Mouse (Mus musculus) c-Kit-positive CD71-positive TER-119-positive erythroid progenitor cells, embryonic 14.5 days (primary cell): ENCODE measurements around the gene Slc25a39.
"Not testable (repeated sequence)": the region's sequence is repeated elsewhere in the genome, so short reads cannot be mapped to it uniquely, and the experiment has no call there.

Source experiments
- DNase-seq: peaks from one replicate; pipeline ENCODE4 v3.0.0-alpha.2; 2013; ENCODE audit warnings: low spot score

Slc25a39 gene

GRCm38 (mm10) chr11:102411061-102411460 is 3.3 kb upstream of the Slc25a39 start:
- DNase-seq, result no peak

GRCm38 (mm10) chr11:102410345-102410744 is 2.6 kb upstream of the Slc25a39 start:
- DNase-seq, result not testable (repeated sequence)

DNA sequence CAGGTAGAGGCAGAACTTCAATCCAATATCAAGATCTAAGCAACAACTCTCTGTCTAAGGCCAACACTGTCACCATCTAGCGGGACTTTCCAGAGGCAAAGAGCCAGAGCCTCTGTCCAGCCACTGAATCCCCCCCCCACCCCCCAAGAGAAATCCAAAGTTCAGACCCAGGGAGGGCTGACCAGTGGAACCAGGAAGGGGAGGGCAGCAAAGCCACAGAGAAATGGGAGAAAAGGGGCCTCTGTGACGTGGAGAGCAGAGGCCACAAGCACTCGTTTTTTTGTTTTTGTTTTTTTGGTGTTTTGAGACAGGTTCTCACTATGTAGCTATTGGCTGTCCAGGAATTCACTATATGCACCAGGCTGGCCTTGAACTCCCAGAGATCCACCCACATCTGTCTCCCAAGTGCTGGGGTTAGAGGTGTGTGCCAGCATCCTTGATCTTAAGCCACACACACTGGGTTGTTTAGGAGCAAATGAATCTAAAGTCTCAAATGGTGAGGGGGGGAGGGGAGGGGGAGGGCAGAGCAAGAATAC is 2.1 kb upstream of the Slc25a39 start:
- no peak for DNase-seq

DNA sequence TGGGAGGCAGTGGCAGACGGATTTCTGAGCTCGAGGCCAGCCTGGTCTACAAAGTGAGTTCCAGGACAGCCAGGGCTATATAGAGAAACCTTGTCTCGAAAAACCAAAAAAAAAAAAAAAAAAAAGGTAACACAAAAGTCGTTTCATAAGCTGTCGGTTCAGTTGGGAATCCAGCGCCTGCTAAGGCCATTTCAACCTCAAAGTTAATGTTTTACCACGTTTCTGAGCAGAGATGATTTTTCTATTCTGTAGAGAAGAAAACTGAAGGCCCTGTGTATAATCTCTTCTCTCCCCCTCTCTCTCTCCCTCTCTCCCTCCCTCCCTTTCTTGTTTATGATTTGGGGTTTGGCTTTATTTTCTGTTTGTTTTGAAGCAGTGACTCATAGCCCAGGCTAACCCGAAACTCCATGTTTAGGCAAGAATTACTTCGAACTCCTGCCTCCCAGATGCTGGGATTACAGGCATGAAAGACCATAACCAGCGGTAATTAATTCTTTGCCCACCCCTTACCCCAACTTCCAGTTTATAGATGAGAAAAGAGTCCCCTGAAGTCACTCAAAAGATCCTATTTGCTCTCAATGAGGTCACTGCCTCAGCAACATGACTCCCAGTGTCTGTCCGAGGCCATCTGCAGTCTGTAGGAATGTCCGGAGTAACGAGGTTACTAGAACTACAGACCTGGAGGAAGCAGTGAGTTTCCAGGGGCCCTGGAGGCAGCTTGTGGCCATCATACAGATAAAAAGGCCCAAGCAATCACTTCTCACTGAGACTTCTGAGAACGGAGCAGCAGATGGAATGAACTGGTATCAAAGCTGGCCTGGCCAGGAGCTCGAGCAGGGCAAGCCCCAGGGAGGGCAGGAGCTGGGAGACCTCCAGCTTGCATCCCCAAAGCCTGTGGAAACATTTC is 1.4 kb upstream of the Slc25a39 start:
- no peak for DNase-seq

DNA sequence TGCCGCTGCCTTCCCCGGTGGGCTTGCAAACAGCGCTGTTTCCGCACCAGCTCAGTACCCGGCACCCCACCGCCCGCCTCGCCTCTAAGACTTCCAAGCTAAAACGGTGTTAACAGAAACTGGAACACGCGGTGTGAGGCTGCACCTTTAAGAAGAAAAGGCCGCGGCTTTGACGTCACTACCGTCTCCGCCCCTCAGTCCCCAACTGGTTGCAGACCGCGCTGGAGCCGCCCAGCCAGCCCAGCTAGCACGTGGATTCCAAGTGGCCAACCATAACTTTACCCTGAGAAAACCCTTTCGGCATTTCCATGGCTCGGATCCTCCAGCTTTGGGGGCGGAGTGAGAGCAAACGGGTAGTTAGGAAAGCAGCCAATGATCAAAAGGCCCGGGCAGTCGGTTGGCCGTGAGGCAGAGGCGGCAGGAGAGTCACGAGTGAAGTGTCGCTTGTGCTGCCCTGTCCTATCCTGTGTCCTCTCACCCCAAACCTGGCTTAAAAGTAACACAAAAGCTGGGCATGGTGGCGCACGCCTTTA is 664 bp upstream of the Slc25a39 start:
- DNase-seq, result peak; percentile 99

GRCm38 (mm10) chr11:102406900-102407833 is 579 bp downstream of the Slc25a39 start:
- peak; percentile 85 for DNase-seq

DNA sequence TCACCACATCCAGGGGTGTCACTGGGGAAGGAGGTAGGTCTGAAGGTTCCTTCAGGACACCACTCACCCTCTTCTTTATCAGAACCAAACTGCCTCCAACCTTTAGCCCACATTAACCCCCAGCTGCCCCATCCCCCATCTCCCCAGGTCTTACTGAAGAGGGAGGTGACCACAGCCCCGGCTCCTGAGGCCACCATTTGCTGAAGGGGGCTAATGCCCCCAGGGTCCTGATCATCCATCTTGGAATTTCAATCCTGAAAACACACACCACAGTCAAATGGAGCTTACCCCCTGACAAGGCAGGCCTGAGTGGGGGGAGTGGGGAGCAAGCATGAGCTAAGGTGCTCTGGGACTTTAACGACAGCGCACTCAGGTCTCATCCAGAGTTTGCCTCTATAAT is 1.3 kb downstream of the Slc25a39 start:
- no peak for DNase-seq

- DNase-seq, result no peak
These were observed 2.0 kb downstream of the Slc25a39 start for GRCm38 (mm10) chr11:102405544-102406285.

- no peak for DNase-seq
These were observed 3.4 kb downstream of the Slc25a39 start for GRCm38 (mm10) chr11:102404161-102405010.

DNA sequence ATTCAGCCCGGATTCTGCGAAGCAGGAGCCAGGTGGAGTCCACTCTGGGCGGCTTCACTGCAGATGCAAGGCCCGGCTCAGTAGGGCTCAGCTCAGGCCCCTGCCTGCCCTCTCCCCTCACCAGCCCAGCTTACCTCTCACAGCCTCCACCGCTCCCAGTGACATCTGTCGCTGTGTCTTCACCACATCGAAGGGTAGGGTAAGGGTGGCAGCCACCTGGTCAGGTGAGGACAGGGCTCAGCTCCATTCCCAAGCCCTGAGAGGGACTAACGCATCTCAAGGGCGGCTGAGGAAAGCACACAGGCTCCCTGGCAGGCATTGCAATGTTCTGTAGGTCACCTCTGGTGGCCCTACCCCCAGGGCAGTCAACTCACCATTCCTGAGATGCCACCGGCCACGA is 4.1 kb downstream of the Slc25a39 start:
- DNase-seq, result no peak

DNA sequence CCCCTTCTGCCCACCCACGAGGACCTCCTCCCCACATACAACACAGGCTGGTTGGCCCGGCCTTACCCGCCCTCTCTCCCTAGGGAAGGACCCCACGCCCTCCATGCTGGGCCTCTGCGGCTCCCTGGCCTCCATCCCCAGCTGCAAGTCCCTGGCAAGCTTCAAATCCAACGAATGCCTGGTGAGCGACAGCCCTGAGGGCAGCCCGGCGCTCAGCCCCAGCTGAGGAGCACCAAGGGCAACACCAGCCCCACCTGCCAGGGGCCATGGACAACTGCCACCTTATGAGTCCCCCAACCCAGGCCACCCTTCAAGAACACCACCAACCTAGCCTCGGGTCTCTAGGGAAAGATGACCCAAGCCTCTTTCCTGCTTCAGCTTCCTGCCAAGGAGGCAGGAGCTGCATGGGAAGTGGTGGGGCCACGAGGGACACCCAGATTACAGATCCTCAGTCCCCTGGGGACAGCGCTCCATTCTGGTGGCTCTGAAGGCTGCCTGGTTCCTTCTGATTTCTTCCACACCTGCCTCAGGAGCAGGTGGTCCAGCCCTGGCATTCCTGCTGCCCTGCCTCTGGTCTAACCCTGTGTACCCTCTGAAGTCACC is 5.7 kb downstream of the Slc25a39 start:
- no peak for DNase-seq

DNA sequence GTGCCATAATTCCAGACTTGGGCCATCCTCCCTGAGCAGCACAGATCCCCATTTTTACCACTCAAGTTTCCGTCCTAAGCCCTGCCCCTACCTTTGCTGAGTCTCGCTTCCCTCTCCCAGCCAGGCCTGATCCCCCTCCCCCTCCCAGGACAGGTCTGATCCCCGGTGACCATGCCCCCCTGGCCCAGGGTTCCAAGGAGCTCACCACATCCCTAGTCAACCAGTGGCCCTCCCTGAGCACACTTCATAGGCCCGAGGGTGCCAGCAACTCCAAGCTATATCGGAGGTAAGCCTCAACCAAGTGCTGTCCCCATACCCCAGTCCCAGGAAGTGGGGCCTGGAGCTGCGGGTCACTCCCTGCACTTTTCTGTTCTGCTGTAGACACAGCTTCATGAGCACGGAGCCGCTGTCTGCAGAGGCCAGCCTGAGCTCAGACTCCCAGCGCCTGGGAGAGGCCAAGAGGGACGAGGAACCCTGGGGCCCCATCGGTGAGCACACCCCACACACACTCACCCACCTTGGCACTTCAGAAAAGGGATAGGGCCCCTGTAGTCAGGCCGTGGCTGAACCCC is 7.1 kb downstream of the Slc25a39 start:
- DNase-seq, result no peak

DNA sequence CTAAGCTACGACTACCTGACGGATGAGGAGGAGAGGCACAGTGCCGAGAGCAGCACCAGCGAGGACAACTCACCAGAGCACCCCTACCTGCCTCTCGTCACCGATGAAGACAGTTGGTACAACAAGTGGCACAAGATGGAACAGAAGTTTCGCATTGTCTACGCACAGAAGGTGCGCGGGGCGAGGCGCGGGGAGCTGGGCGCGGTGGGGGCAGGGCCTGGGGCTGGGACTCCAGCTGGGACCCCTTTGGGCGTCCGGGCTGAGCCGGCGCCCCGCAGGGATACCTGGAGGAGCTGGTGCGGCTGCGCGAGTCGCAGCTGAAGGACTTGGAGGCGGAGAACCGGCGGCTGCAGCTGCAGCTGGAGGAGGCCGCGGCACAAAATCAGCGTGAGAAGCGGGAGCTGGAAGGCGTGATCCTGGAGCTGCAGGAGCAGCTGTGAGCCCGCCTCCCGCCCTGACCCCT is 8.1 kb downstream of the Slc25a39 start:
- DNase-seq, result no peak

GRCm38 (mm10) chr11:102399107-102399506 is 8.6 kb downstream of the Slc25a39 start:
- no peak for DNase-seq

GRCm38 (mm10) chr11:102398007-102398825 is 9.5 kb downstream of the Slc25a39 start:
- no peak for DNase-seq

GRCm38 (mm10) chr11:102396671-102397141 is 11.0 kb downstream of the Slc25a39 start:
- DNase-seq, result no peak

- DNase-seq, result no peak
These were observed 11.5 kb downstream of the Slc25a39 start for GRCm38 (mm10) chr11:102396263-102396662.

DNA sequence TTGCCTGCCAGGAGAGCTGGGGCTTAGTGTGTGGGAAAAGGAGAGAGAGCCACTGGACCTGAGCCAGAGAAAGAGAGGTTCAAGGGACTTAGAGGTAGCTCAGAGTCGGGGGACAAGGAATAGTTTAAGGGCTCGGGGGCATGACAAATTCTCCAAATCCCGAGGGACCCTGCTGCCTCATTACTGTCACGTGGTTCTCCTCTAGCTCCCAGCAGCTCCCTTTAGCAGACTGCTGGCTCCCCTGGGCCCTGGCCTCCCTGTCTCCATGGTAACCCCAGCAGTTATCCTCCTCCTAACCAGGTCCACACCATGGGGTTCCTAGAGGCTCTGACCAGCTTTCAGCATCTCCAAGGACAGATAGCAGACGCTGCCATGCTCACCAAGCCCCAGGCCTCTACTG is 12.5 kb downstream of the Slc25a39 start:
- no peak for DNase-seq
